Mouse (Mus musculus): ENCODE data around the gene Selenbp1. TPM values are rescaled to one million over a fixed set of nuclear protein-coding genes. Genes with fewer than 3 reads are reported as not detected.
"Not testable (repeated sequence)": the region's sequence is repeated elsewhere in the genome, so short reads cannot be mapped to it uniquely, and the experiment has no call there.

Gene Selenbp1
- 1 to 10 TPM; 4.8 to 5.2 TPM for total RNA-seq (2021)
- long read RNA-seq, transcript Selenbp1-201 (12 exons, 1,712 nt), result major isoform, 7 of 12 reads
- long read RNA-seq, partial matches to known transcripts, result 0 of 12 reads
- long read RNA-seq, other reads (novel, unspliced or antisense), result 5 of 12 reads

DNA sequence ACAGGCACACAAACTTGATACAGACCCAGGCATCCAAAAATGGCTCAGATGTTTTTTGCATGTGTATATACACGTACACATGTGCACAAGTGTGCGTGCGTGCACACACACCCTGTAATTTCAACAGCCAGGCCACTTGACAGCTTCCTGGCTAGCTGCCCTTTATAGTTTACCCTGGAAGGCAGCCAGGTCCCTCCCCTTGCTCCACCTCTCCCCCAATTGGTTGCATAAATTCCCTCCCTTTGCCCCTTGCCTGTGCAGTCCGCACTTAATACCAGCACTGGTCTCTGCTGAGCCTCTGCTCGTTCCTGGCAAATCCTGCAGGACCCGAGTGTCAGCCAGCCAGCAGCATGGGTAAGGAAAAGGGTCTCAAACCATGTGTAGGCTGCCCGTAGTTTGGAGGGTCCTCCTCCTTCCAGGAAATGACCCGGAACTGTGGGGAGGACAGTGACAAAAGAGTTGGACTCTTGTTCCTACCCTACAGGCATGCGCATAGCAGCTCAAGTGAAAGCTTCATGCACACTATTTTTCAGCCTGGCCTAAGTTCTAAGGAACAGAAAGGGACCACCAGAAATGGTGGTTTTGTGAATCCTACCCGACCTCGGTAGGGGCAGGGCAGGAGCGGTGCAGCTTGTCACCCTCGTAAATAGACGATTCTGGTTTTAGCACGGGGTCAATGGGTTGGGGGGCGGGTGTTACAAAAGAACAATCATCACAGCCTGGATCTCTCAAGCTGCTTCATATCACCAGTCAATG is at the start of gene Selenbp1:
TSS of gene Selenbp1 (plus strand) at position 248 of the 756 bp plus-strand sequence.
- peak; percentile 65 to 69 for DNase-seq (ENCODE audit: low spot score in 2 of 2)

DNA sequence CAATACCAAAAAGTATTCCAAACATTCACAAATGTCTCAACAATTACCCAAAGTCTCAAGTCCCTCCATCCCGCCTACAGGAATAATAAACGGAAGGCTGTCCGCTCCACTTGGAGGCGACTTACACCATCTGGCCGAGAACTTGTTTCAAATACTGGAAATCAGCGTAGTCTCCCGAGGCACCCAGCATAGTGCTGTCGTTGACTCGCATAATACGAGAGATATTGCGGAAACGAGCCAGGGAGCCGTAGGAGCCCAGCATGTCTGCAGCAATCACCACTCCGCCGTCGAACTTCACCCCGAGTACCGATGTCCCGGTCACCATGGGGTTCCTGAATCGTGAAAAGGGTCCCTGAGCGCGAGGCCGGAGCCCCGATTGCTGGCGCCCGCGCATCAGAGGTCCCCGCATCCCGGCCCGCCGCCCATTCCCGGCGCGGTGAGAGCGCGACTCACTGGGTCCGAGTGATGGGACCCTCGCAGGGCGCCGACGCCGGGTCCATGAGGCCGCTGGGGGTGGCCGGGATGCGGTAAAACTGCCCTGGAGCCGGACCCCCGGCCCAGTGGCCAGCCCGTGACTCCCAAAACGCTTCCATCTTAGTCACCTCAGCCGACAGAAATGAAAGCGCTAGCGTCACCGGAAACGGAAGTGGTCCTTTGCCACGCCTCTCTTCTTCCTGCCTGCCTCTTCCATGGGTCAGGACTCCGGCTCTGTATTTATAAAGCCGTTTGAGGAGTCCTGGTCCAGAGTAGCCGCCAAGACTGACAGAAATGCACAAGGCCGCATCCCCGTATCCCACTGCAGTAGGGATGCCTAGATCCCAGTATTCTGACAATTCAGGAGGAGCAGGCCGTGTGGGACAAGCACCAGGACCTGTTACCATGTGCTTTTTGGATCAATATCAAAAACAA is 46.3 kb upstream of the Selenbp1 start, which contains the start of gene Psmb4:
TSS of gene Psmb4 (minus strand) at position 646 of the 909 bp plus-strand sequence.
- DNase-seq (ENCODE audit: low spot score in 2 of 2), result peak; percentile 83

DNA sequence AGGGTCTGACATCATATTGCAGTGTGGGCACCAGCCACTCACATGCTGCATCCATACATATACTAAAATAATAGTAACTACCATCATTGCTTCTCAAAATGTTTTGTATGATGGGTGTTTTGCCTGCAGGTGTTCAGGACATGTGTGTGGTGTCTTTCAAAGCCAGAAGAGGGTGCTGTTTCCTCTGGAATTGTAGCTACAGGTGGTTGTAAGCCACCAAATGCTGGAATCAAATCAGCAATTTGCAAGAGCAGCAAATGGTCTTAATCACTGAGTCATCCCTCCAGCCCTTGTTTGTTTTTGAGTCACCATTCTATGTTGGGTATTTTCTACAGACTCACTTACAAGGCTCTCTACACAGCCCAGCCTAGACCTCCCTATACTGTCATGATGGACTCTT is 44.3 kb upstream of the Selenbp1 start:
- DNase-seq (ENCODE audit: low spot score in 2 of 2), result no peak

DNA sequence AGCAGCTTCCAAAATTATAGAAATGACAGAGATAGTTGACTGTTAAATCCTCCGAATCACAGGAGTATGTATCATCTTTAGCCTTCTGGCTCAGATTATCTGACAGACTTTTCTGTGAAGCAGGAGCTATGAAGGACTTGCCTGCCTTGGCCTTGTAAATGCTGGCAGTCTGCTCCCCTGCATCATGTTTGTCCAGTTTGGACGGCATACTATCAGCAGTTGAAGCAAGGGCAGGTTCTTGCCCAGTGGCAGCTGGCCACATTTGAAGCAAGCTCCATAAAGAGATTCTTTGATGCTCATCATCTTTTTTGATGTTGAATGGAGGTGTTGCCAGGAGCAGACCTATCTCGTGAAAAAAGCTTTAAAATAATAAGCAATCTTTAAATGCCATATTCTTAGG is 38.8 kb upstream of the Selenbp1 start:
- DNase-seq (ENCODE audit: low spot score in 2 of 2), result no peak

DNA sequence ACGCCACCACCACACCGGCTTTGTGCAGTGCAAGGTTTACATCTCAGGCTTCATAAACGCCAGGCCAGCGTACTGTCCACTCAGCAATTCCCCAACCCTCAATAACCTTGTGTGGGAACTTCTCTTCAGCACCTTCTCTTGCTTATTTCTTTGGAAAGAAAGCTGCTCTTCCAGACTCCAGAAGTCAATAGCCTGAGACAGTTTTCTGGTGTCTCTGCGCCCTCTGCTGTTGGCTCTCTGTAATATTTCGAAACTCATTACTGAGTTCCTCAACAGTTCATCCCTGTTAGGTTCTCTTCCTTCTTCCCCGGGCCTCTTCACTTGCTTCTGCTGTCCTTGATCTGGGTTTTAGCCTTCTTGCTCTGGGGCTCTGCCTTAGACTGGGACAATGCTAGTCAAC is 30.1 kb upstream of the Selenbp1 start:
- DNase-seq (ENCODE audit: low spot score in 2 of 2), result peak; percentile 68 to 75

DNA sequence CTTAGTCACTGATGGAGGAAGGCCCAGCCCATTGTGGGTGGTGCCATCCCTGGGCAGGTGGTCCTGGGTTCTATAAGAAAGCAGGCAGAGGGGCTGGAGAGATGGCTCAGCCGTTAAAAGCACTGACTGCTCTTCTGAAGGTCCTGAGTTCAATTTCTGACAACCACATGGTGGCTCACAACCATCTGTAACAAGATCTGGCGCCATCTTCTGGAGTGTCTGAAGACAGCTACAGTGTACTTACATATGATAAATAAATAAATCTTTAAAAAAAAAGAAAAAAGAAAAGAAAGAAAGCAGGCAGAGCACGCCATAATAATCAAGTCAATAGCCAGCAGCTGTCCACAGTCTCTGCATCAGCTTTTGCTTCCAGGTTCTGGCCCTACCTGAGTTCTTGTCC is 28.1 kb upstream of the Selenbp1 start:
- not testable (repeated sequence) for DNase-seq (ENCODE audit: low spot score in 2 of 2)

DNA sequence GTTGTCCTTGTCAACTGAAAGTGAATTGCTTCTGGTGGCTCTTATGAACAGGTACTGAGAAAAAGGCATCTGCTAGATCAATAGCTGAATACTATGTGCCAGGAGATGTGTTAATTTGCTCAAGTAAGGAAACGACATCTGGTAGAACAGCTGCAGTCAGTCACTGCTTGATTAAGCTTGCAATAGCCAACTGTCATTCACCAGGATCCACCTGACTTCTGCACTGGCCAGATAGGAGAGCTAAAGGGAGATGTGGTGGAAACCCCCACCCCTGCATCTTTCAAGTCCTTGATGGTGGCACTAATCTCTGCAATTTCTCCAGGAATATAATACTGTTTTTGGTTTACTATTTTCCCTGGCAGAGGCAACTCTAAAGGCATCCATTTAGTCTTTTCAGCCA is 26.4 kb upstream of the Selenbp1 start:
- DNase-seq (ENCODE audit: low spot score in 2 of 2), result no peak

DNA sequence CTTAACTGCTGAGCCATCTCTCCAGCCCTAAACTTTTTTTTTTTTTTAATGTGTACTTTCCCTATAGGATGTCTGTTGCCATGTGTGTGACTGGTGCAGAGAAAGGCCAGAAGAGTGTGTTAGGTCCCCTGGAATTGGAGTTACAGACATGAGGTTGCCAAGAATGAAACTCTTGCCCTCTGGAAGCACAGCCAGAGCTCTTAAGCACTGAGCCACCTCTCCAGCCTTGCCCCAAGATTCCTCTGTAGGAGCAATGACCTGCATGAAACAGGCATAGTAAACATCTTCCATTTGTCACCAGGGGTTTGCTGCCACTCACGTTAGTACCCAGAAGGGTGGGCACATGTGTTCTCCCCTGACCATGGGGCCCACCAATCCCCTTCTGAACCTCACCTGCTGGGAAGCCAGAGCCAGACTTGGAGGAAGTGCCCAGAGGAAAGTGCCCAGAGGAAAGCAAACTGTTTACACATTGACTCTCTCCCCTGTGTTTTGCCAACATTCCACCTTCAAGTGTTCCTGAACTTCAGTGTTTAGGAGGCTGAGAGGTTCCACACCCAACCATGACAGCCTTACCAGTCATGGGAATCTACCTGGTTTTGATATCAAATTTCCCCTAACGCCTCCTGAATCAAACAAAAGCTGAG is 21.7 kb upstream of the Selenbp1 start:
- DNase-seq (ENCODE audit: low spot score in 2 of 2), result no peak

DNA sequence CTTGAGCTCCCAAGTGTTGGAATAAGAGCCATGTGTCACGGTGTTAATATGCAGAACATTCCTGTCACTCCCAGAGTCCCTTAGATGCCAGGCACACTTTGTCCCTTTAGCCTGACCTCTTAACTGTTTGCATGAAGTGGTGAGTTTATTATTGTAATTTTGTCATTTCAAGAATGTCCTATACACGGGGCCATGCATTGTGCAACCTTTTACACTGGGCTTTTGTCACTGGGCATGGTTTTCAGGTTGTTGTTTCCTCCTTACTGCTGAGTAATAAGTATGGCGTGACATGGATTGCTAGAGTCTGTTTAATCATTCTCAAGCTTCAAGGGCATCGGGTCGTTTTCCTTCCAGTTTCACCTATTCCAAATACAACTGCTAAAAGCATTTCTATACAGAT is 19.1 kb upstream of the Selenbp1 start:
- DNase-seq (ENCODE audit: low spot score in 2 of 2), result no peak

DNA sequence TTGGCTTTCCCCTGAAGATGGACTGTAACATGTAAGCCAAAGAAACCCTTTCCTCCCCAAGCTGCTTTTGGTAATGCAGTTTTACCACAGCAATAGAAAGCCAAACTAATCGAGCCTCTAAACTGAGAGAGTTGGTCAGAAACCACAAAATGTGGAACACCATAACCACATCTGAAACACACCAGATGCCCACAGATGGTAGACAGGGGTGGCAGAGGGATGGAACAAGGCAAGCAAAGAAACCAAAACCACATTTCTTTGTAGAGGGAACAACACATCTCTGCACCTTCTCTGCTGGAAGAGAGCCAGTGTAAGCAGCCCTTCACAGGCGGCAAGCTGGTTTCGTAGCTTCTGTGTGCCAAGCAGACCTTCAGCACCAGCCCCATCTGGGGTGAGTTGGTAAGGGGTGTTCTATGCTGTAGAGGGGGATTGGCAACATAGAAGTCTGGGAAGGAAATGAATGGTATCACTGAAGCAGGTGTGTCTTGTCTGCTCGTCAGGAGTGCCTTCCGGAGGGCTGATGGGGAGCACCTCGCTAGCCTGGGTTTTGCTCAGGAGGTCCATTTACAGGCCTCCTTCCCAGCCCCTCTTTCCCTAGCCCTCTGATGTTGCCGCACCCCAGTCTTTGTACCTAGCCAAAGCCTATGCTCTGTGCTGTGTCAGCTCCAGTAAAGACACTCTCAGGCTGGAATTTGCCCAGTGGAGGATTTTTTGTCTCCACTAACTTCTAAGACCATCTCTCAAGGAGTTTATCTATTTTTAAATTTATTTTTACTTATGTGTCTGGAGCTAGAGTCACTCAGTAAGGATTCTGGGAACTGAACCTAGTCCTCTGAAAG is 16.7 kb upstream of the Selenbp1 start:
- DNase-seq (ENCODE audit: low spot score in 2 of 2), result no peak

DNA sequence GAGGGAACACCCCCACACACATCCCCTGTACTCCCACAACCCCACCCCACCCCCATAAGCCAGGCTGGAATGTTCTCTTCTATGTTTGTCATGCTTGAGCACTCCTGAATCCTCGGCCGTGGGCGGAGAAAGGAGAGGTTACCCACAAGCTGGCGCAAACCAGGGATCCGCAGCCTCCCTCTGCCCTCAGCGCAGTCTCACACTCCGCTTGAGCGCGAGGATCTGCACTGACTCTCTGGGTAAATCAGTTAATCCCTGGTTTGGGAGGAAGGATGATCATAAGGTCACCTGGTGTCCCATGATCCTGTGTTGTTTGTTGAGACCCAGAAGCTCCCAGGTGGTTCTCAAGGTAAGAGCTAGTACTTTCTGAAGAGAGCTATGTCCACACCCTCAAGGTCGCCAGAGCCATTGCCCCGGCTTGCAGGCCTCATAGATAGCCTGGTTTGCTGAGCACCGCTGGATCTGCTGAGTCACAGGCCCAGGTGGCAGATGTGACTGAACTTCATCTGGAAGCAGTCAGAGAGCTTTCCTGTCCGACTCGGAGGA is 15.0 kb upstream of the Selenbp1 start:
- no peak for DNase-seq (ENCODE audit: low spot score in 2 of 2)

DNA sequence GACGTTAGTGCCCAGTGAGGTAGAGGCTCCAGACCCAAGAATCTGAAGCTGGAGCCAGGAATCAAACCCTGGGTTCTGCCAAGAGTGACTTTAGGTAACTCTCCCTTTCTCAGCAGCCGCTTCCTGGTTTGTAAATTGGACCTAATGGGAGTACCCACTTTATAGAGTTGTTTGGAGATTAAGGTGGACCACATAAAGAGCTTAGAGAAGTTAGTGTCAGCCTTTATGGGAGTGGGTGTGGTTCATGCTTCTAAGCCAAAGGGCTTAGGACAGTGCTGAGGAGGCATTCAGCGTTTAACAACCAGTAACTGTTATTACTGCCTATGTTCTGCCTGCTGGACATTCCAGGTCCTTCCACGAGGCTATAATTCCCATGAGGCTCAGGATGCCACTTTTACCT is 14.0 kb upstream of the Selenbp1 start:
- DNase-seq (ENCODE audit: low spot score in 2 of 2), result no peak

DNA sequence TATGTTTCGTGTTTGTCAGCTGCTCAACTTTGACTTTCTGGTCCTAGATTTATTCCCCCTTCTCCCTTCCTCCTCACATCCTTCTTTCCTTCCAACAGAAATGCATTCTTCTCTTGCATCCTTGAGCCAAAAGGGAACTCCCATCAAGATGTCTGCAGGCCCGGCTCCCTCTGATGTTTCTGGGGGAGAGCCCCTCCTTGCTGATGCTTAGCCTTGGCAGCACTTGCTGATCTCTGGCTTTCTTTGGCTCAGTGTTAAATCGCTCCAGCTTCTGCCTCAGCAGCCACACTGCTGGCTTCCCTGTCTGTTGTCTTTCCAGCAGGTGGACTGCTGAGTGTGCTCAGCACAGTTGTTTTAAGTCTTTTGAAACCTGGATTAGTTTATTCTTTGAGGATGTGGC is 11.8 kb upstream of the Selenbp1 start:
- no peak for DNase-seq (ENCODE audit: low spot score in 2 of 2)

DNA sequence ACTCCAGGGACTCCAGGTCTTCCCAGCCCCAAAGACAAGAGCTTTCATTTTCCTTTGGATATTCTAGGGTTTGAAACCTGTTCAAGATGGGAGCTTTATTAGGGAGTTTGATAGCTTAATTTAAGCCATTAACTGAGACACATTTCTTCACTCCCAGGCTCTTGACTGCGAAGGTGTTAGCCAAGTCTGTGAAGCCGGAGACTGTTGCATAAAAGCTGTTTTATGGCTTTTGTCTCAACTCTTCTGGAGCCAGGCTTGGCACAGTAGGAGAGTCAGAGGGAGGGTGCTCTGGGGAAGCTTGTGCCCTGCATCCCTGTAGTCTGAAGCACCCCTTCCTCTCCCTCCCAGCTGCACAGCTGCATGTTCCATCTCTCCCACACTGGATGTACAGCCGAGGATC is 10.5 kb upstream of the Selenbp1 start:
- no peak for DNase-seq (ENCODE audit: low spot score in 2 of 2)

DNA sequence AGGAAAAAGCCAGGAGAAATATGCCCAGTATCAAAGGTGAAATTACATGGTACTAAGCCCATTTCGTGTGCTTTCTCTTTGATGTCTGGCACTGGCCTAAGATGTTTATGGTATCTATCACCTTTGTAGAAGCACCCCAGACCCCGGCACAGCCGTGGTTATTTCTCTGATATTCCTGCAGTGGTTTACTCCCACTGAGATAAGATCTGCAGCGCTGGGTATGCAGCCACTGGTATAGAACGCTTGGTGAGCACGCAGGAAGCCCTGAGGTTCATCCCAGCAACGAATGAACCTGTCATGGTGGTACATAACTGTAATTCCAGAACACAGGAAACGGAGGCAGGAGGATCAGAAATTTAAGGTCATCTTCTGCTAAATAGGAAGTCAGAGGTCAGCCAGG is 8.2 kb upstream of the Selenbp1 start:
- no peak for DNase-seq (ENCODE audit: low spot score in 2 of 2)

DNA sequence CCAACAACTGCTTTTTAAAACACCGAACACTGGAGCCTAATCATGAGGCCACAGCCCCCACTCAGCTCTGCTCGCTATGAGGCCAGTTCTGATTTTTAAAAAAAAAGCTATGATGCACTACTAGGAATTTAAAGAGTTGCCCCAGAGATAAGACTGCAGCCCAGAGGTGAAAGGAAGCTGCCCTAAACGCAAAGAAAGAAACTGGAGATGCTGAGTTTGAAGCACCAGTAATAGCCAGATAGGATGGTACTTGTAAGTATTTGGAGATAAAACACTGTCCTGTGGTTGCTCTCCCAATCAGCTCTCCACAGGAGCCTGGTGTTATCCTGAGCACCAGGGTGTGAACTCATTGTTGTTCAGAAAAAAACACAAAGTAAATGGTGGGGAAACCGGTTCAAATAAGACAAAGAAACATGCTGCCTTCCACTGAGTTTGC is 6.5 kb upstream of the Selenbp1 start:
- not testable (repeated sequence) for DNase-seq (ENCODE audit: low spot score in 2 of 2)

DNA sequence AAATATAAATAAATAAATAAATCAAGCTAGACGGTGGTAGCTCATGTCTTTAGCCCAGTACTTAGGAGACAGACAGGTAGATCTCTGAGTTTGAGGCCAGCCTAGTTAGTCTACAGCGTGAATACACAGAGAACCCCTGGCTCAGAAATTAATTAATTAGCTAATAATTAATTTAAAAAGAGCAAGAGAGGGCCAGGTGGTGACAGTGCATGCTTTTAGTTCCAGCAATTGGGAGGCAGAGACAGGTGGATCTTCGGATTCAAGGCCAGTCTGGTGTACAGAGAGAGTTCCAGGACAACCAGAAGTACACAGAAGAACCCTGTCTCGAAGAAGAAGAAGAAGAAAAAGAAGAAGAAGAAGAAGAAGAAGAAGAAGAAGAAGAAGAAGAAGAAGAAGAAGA is 3.9 kb upstream of the Selenbp1 start:
- not testable (repeated sequence) for DNase-seq (ENCODE audit: low spot score in 2 of 2)

DNA sequence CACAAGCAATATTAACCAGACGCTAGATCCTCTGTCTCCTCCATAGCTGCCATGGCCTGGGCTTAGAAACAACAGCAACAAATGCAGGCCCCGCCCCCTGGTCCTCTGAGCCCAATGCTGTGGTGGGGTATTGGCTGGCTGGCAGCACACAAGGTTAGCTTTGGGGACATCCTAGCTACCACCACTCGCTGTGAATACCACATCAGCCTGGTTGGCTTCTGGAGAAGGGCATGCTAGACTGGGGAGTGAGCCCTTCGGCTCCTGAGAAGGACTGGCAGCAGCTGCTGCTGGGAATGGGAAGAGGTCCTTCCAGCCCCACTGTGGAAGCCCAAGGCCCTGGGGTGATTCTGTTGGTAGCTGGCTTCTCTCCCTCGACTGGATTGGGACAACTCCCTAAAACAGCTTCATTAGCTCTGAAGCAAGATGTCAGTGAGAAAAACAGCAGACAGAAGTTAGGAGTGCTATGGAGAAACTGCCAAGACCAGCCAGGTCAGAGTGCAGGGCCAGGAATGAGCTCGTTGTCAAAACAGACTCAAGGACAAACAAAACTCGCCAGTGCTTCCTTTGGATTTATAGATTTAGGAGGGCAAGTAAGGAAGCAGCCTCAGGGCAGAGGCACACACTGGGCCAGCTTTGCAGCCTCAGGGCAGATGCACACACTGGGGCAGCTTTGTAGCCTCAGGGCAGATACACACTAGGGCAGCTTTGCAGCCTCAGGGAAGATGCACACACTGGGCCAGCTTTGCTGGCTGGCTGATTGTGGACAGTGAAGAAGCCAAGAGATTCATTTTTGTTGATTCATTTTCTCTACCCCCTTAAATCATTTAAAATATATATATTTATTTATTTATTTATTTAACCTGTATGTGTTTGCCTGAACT is 2.2 kb upstream of the Selenbp1 start:
- not testable (repeated sequence) for DNase-seq (ENCODE audit: low spot score in 2 of 2)

DNA sequence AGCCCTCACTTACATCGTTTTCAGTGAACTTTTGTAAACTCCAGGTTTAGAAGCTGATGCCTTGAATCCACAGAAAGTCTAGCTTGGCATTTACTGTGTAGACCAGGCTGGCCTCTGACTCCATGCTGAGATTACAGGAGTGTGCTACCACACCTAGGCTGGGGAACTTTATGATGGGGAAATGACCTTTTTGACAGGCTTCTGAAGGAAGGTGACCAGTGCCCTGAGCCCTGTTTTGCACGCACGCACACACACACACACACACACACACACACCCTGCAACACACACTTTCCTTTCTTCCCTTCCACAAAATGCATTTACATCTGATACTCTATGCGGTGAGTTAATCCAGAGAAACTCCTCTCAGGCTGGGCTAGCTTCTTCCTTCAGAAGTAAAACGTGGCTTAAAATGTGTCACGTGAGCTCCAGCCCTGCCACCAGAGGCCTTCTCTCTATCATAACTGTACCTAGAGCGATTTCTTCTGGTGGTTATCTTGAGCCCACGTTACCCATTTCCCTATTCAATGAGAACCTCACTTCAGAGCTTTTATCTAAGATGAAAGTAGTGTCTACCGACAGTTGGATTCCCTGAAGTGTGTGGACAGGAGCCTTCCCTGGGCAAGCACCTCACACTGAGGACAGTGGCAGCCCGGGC is 1.3 kb upstream of the Selenbp1 start:
- DNase-seq (ENCODE audit: low spot score in 2 of 2), result not testable (repeated sequence)
